In the genomic region with DNA sequence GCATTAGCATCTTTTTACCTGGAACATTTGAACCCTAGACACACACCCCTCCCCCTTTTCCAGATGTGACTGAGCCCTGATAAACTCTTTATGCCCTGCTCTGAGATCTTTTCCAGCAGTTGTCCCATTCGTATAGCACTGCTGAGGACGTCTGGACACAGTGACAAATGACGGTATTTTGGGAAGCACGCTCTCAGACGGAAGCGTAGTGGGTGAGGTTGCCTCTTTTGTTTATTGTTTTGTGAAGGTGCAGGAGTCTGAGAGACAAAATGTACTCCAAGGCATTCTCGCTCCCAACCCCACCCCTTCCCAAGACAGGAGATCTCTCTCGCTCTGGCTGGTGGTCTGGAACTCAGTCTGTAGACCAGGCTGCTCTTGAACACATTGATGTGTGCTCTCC, we compare ENCODE assay signal across 22 mouse cellular contexts.
A peak's percentile ranks its signal among the peaks of the same experiment; 100 is the strongest.
DNase-seq lines count a peak whose midpoint lies in the region; ATAC-seq lines count a peak whose summit lies in the region.
"Had no signal": no experiment of that assay in that cellular context is flagged by ENCODE, and none has a peak within 500 bp of the region (broad histone marks: within the 10 kb centered on the region; RNA-seq: fewer than 3 reads in every experiment).

No protein-coding gene starts in this region.

- H3K36me3 ChIP-seq in hindbrain, embryonic 10.5 days, result no peaks in the 10 kb centered on the region
- H3K36me3 ChIP-seq in hindbrain, embryonic 14.5 days (replicated peaks; ENCODE audit: control insufficient read depth, insufficient read depth), result no peaks in the 10 kb centered on the region
- H3K36me3 ChIP-seq in kidney, embryonic 14.5 days (ENCODE audit: control insufficient read depth, insufficient read depth, low read length), result no peaks in the 10 kb centered on the region
- H3K36me3 ChIP-seq: embryonic facial prominence, embryonic 10.5 days; forebrain, embryonic 12.5 days; heart, embryonic 13.5 days; limb, embryonic 15.5 days had no signal

- no peaks in the 10 kb centered on the region for H3K4me1 ChIP-seq in hindbrain, embryonic 10.5 days (replicated peaks)
- no peaks in the 10 kb centered on the region for H3K4me1 ChIP-seq in hindbrain, embryonic 14.5 days (replicated peaks; ENCODE audit: control insufficient read depth, insufficient read depth, low read length)
- no peaks in the 10 kb centered on the region for H3K4me1 ChIP-seq in kidney, embryonic 14.5 days (ENCODE audit: control insufficient read depth, insufficient read depth, low read length)
- H3K4me1 ChIP-seq: embryonic facial prominence, embryonic 10.5 days; forebrain, embryonic 12.5 days; heart, embryonic 13.5 days; limb, embryonic 15.5 days had no signal

- H3K27ac ChIP-seq in hindbrain, embryonic 10.5 days, result 0 out of 2 replicates have a peak overlapping the region, but pooled peaks have one; percentile 12
- no peak overlapping the region for H3K27ac ChIP-seq in hindbrain, embryonic 14.5 days
- H3K27ac ChIP-seq in kidney, embryonic 14.5 days (ENCODE audit: low read depth, low read length), result no peak overlapping the region
- H3K27ac ChIP-seq: embryonic facial prominence, embryonic 10.5 days; forebrain, embryonic 12.5 days; heart, embryonic 13.5 days; hindbrain, postnatal 0 days; limb, embryonic 15.5 days had no signal

- H3K27me3 ChIP-seq in hindbrain, embryonic 10.5 days (ENCODE audit: insufficient read depth, poor library complexity, severe bottlenecking), result no peaks in the 10 kb centered on the region
- H3K27me3 ChIP-seq in hindbrain, embryonic 14.5 days (ENCODE audit: control insufficient read depth, insufficient read depth, low read length), result no peaks in the 10 kb centered on the region
- no peaks in the 10 kb centered on the region for H3K27me3 ChIP-seq in kidney, embryonic 14.5 days (ENCODE audit: control insufficient read depth, insufficient read depth, low read length)
- H3K27me3 ChIP-seq: forebrain, embryonic 12.5 days; heart, embryonic 13.5 days; limb, embryonic 15.5 days had no signal

- H3K4me3 ChIP-seq in hindbrain, embryonic 10.5 days, result no peak overlapping the region
- H3K4me3 ChIP-seq in hindbrain, embryonic 14.5 days (replicated peaks; ENCODE audit: low read length), result no peak overlapping the region
- H3K4me3 ChIP-seq in kidney, embryonic 14.5 days (ENCODE audit: low read length), result no peak overlapping the region
- H3K4me3 ChIP-seq: embryonic facial prominence, embryonic 10.5 days; forebrain, embryonic 12.5 days; heart, embryonic 13.5 days; limb, embryonic 15.5 days had no signal

- 77% methylated on average over 8 of the region's 8 CpGs for WGBS in hindbrain, embryonic 10.5 days
- 67% methylated on average over 8 of the region's 8 CpGs for WGBS in hindbrain, embryonic 14.5 days
- WGBS in kidney, embryonic 14.5 days, result 78% methylated on average over 8 of the region's 8 CpGs

- ATAC-seq in hindbrain, embryonic 14.5 days (ENCODE audit: low FRiP score), result no peak
- ATAC-seq in kidney, embryonic 14.5 days (ENCODE audit: low FRiP score, low TSS enrichment), result 0 out of 2 replicates have a peak, but pooled peaks have one; percentile 39
- ATAC-seq: CD4-positive, CD25-positive, alpha-beta regulatory T cell, adult 4 months; hindbrain, postnatal 0 days; intestine, postnatal 0 days; Patski had no signal

- H3K4me2 ChIP-seq in hindbrain, embryonic 14.5 days (replicated peaks), result no peak overlapping the region
- H3K4me2 ChIP-seq in kidney, embryonic 14.5 days (replicated peaks; ENCODE audit: low read depth, low read length), result no peak overlapping the region
- H3K4me2 ChIP-seq: forebrain, embryonic 12.5 days; heart, embryonic 13.5 days; limb, embryonic 15.5 days; midbrain, embryonic 11.5 days had no signal

- no peak overlapping the region for H3K9ac ChIP-seq in hindbrain, embryonic 14.5 days
- no peak overlapping the region for H3K9ac ChIP-seq in kidney, embryonic 14.5 days (ENCODE audit: low read depth, low read length)
- H3K9ac ChIP-seq: forebrain, embryonic 12.5 days; heart, embryonic 13.5 days; limb, embryonic 15.5 days had no signal

- no peaks in the 10 kb centered on the region for H3K9me3 ChIP-seq in hindbrain, embryonic 10.5 days
- no peaks in the 10 kb centered on the region for H3K9me3 ChIP-seq in hindbrain, embryonic 14.5 days (ENCODE audit: control insufficient read depth, low read length)
- H3K9me3 ChIP-seq in kidney, embryonic 14.5 days (ENCODE audit: control insufficient read depth, low read length), result no peaks in the 10 kb centered on the region
- H3K9me3 ChIP-seq: embryonic facial prominence, embryonic 10.5 days; forebrain, embryonic 12.5 days; heart, embryonic 13.5 days; limb, embryonic 15.5 days had no signal

- DNase-seq in adrenal gland, adult 2 months, result peak; percentile 15
- no peak for DNase-seq in adrenal gland, postnatal 36 days
- no peak for DNase-seq in hindbrain, embryonic 10.5 days (ENCODE audit: low spot score)
- DNase-seq in hindbrain, embryonic 14.5 days (ENCODE audit: low spot score), result no peak
- DNase-seq in lung, postnatal 14 days, result peak; percentile 5
- no peak for DNase-seq in cerebellum, adult 8-10 months
- no peak for DNase-seq in frontal cortex, adult 2 months (ENCODE audit: extremely low spot score in 1 of 2, low spot score in 1 of 2)
- DNase-seq: adrenal gland, postnatal 25 days; cerebellum, adult 18-20 months; gastrocnemius, postnatal 14 days; heart, postnatal 4 days; thymus, postnatal 36 days had no signal

Comparison
In these comparisons a context has a peak if more than half of its experiments do, and no peak if none do; other contexts are left out.
1. DNase-seq: peak in adrenal gland, adult 2 months (single experiment) and lung, postnatal 14 days (single experiment); none in adrenal gland, postnatal 36 days (0 of 2), hindbrain, embryonic 10.5 days (single experiment), hindbrain, embryonic 14.5 days (single experiment), cerebellum, adult 8-10 months (single experiment) and frontal cortex, adult 2 months (0 of 2).